Mouse (Mus musculus): ENCODE results near the gene Slc9a9. TPM values are rescaled to one million over a fixed set of nuclear protein-coding genes. Genes with fewer than 3 reads are reported as not detected.

Gene Slc9a9
- polyA plus RNA-seq, 1 experiment from 2014 or later, result 5.0 TPM

GRCm38 (mm10) chr9:95160575-95161300 lies 491.0 kb downstream of the Slc9a9 start:
- no peak overlapping the region for H3K9ac ChIP-seq
- H3K36me3 ChIP-seq (ENCODE audit: insufficient read depth), result no peaks in the 10 kb centered on the region
- 87% methylated on average over 7 of the region's 7 CpGs for WGBS
- no peak overlapping the region for H3K4me2 ChIP-seq
- H3K27me3 ChIP-seq (ENCODE audit: insufficient read depth, low read length), result no peaks in the 10 kb centered on the region
- no peak overlapping the region for H3K4me3 ChIP-seq (ENCODE audit: low read depth, low read length)
- H3K4me1 ChIP-seq (ENCODE audit: insufficient read depth), result no peaks in the 10 kb centered on the region
- TF ChIP-seq CTCF (IDR thresholded peaks at IDR 0.05; ENCODE audit: low read depth), result no peak
- no peak overlapping the region for H3K27ac ChIP-seq (ENCODE audit: low read depth)
- no peak for ATAC-seq (ENCODE audit: insufficient read depth)
- no peak for DNase-seq
- H3K9me3 ChIP-seq (ENCODE audit: low read depth, low read length), result no peaks in the 10 kb centered on the region

DNA sequence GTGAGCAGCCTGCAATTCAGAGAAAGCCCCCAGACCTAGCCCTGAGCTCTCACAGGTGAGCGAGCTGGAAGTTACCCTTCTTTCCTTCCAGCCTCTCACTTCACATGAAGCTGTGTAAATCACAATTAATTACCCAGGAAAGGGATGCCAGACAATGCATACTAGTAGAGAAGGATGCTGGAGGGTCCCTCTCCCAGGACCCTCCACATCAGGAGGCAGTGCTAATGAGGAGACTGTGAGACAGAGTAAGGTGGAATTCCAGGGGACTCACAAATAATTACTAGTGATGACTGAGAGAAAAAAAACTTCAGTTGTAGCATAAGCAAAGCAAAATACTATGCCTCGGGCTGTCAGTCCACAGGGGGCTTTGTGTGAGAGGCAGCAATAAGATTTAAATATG lies 492.0 kb downstream of the Slc9a9 start:
- no peak overlapping the region for H3K4me2 ChIP-seq
- H3K9me3 ChIP-seq (ENCODE audit: low read depth, low read length), result no peaks in the 10 kb centered on the region
- no peak overlapping the region for H3K27ac ChIP-seq (ENCODE audit: low read depth)
- no peak for TF ChIP-seq CTCF (IDR thresholded peaks at IDR 0.05; ENCODE audit: low read depth)
- 77% methylated on average over 2 of the region's 2 CpGs for WGBS
- no peaks in the 10 kb centered on the region for H3K4me1 ChIP-seq (ENCODE audit: insufficient read depth)
- no peak for ATAC-seq (ENCODE audit: insufficient read depth)
- no peak overlapping the region for H3K9ac ChIP-seq
- no peak for DNase-seq
- no peak overlapping the region for H3K4me3 ChIP-seq (ENCODE audit: low read depth, low read length)
- H3K27me3 ChIP-seq (ENCODE audit: insufficient read depth, low read length), result no peaks in the 10 kb centered on the region
- H3K36me3 ChIP-seq (ENCODE audit: insufficient read depth), result no peaks in the 10 kb centered on the region

GRCm38 (mm10) chr9:95166224-95166623 lies 496.5 kb downstream of the Slc9a9 start:
- no peak for ATAC-seq (ENCODE audit: insufficient read depth)
- Histone ChIP-seq H3K27me3 (ENCODE audit: insufficient read depth, low read length) (no peaks in the 10 kb centered on the region), H3K27ac (ENCODE audit: low read depth) (no peak overlapping the region), H3K4me3 (ENCODE audit: low read depth, low read length) (no peak overlapping the region), H3K4me2 (no peak overlapping the region), H3K9ac (no peak overlapping the region), H3K36me3 (ENCODE audit: insufficient read depth) (no peaks in the 10 kb centered on the region), H3K4me1 (ENCODE audit: insufficient read depth) (no peaks in the 10 kb centered on the region), H3K9me3 (ENCODE audit: low read depth, low read length) (no peaks in the 10 kb centered on the region)
- 64% methylated on average over 4 of the region's 4 CpGs for WGBS
- DNase-seq, result peak; percentile 48
- TF ChIP-seq CTCF (IDR thresholded peaks at IDR 0.05; ENCODE audit: low read depth), result no peak

DNA sequence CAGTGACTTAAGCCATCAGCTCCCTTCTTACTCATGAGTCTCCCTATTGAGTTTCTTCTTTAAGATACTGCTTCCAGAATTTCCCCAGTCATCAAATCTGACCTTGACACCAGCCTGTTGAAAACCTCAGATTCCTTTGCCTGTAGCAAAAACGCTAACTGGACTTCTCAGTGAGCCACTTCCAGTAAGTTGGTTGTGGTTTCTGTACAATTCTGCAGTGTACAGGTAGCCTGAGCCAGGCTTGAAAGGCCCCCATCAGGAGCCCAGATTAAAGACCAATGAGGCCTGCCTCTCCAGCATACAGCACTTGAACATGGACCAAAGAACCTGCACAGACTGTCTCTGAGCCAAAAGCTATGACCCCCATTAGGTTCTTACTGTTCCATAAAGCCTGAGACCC lies 498.1 kb downstream of the Slc9a9 start:
- 50% methylated on average over 1 of the region's 1 CpGs for WGBS
- Histone ChIP-seq H3K4me2 (no peak overlapping the region), H3K4me3 (ENCODE audit: low read depth, low read length) (no peak overlapping the region), H3K36me3 (ENCODE audit: insufficient read depth) (no peaks in the 10 kb centered on the region), H3K9ac (no peak overlapping the region), H3K9me3 (ENCODE audit: low read depth, low read length) (no peaks in the 10 kb centered on the region), H3K27ac (ENCODE audit: low read depth) (no peak overlapping the region), H3K27me3 (ENCODE audit: insufficient read depth, low read length) (no peaks in the 10 kb centered on the region), H3K4me1 (ENCODE audit: insufficient read depth) (no peaks in the 10 kb centered on the region)
- ATAC-seq (ENCODE audit: insufficient read depth), result no peak
- no peak for TF ChIP-seq CTCF (IDR thresholded peaks at IDR 0.05; ENCODE audit: low read depth)
- DNase-seq, result no peak

GRCm38 (mm10) chr9:95168487-95169008 lies 498.8 kb downstream of the Slc9a9 start:
- H3K4me3 ChIP-seq (ENCODE audit: low read depth, low read length), result no peak overlapping the region
- no peaks in the 10 kb centered on the region for H3K27me3 ChIP-seq (ENCODE audit: insufficient read depth, low read length)
- no peaks in the 10 kb centered on the region for H3K36me3 ChIP-seq (ENCODE audit: insufficient read depth)
- H3K4me2 ChIP-seq, result no peak overlapping the region
- no peaks in the 10 kb centered on the region for H3K9me3 ChIP-seq (ENCODE audit: low read depth, low read length)
- H3K27ac ChIP-seq (ENCODE audit: low read depth), result no peak overlapping the region
- H3K4me1 ChIP-seq (ENCODE audit: insufficient read depth), result no peaks in the 10 kb centered on the region
- no peak for TF ChIP-seq CTCF (IDR thresholded peaks at IDR 0.05; ENCODE audit: low read depth)
- WGBS, result 53% methylated on average over 13 of the region's 13 CpGs
- peak; percentile 84 for ATAC-seq (ENCODE audit: insufficient read depth)
- no peak overlapping the region for H3K9ac ChIP-seq
- DNase-seq, result peak; percentile 73

DNA sequence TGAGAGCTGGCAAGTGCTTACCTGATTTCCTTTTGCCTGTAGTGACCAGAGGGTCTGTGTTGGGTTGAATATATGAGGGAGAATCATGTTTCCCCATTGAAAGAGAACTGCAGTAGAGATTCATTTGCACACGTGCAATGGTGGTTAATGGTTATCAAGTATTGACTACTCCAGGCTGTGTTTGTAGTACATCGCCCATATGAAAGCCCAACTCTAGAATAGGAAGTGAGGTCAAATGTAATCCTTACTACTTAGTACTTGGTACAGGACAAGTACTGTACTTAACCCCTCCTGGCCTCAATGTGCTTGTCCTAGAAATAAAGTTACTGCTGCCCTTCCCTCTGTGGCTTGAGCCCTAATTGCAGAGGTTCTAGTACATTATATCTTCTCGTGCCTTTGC lies 508.5 kb downstream of the Slc9a9 start:
- H3K4me3 ChIP-seq (ENCODE audit: low read depth, low read length), result no peak overlapping the region
- H3K27ac ChIP-seq (ENCODE audit: low read depth), result no peak overlapping the region
- WGBS, result 88% methylated on average over 3 of the region's 3 CpGs
- H3K4me1 ChIP-seq (ENCODE audit: insufficient read depth), result no peaks in the 10 kb centered on the region
- no peak overlapping the region for H3K4me2 ChIP-seq
- H3K9ac ChIP-seq, result no peak overlapping the region
- H3K27me3 ChIP-seq (ENCODE audit: insufficient read depth, low read length), result no peaks in the 10 kb centered on the region
- no peaks in the 10 kb centered on the region for H3K9me3 ChIP-seq (ENCODE audit: low read depth, low read length)
- no peak for TF ChIP-seq CTCF (IDR thresholded peaks at IDR 0.05; ENCODE audit: low read depth)
- H3K36me3 ChIP-seq (ENCODE audit: insufficient read depth), result no peaks in the 10 kb centered on the region
- DNase-seq (no peak), ATAC-seq (ENCODE audit: insufficient read depth) (no peak)

GRCm38 (mm10) chr9:95180005-95180404 lies 510.3 kb downstream of the Slc9a9 start:
- no peaks in the 10 kb centered on the region for H3K9me3 ChIP-seq (ENCODE audit: low read depth, low read length)
- no peak overlapping the region for H3K4me3 ChIP-seq (ENCODE audit: low read depth, low read length)
- no peaks in the 10 kb centered on the region for H3K4me1 ChIP-seq (ENCODE audit: insufficient read depth)
- no peak overlapping the region for H3K27ac ChIP-seq (ENCODE audit: low read depth)
- H3K9ac ChIP-seq, result no peak overlapping the region
- no peak for TF ChIP-seq CTCF (IDR thresholded peaks at IDR 0.05; ENCODE audit: low read depth)
- no peaks in the 10 kb centered on the region for H3K27me3 ChIP-seq (ENCODE audit: insufficient read depth, low read length)
- ATAC-seq (ENCODE audit: insufficient read depth), result no peak
- 63% methylated on average over 2 of the region's 2 CpGs for WGBS
- no peak for DNase-seq
- H3K36me3 ChIP-seq (ENCODE audit: insufficient read depth), result no peaks in the 10 kb centered on the region
- H3K4me2 ChIP-seq, result no peak overlapping the region
